Mouse (Mus musculus) thymus, adult 2 months (tissue): Measurements from ENCODE around the gene Gpr37l1.

Source experiments
- CTCF ChIP-seq: fragments of 200-500 bp; IDR thresholded peaks from 2 replicates; pipeline ENCODE4 v1.5.1; 2012; ENCODE audit warnings: mild to moderate bottlenecking, control low read depth, low read length, moderate library complexity, borderline replicate concordance; ENCODE audit not compliant: control insufficient read depth, poor library complexity, insufficient read depth; ENCODE audit errors: extremely low read depth
- POLR2A ChIP-seq: fragments of 200-500 bp; IDR thresholded peaks from 2 replicates; pipeline ENCODE4 v1.6.1; 2012; ENCODE audit warnings: mild to moderate bottlenecking, low read length, control low read depth, moderate library complexity; ENCODE audit not compliant: control insufficient read depth, poor library complexity, insufficient read depth; ENCODE audit errors: extremely low read depth

DNA sequence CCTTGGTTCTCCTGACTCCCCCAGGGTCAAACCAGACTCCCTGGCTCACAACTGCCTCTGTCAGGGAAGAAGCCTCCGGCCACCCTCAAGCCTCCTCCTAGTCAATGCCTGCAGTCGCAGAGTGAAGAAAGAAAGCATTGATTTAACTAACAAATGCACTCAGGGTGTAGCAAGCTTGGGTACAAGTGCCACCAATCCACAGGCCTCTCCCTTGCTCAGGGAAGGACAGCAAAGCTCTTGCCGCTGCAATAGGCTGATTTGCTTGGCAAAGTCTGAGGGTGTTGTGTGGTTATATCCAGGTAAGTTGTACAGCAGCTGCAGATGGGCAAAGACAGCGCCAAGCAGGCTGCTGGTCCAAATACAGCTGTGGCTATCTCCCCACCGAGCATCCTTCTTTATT lies 30.9 kb upstream of the Gpr37l1 start:
- no peak for TF ChIP-seq CTCF
- no peak for TF ChIP-seq POLR2A
